Mouse (Mus musculus) liver, postnatal 0 days (tissue): ENCODE measurements around the gene Usp30.

Experiments used
- CTCF ChIP-seq: sonication (generic); IDR thresholded peaks from 2 replicates; pipeline ENCODE4 v1.5.1; 2016; ENCODE audit warnings: antibody characterized with exemption, low read depth
- EP300 ChIP-seq: IDR thresholded peaks from 2 replicates; pipeline ENCODE4 v1.6.1; 2016; ENCODE audit warnings: antibody characterized with exemption, low read depth, mild to moderate bottlenecking

GRCm38 (mm10) chr5:114066601-114067000, 1.3 kb downstream of the Usp30 start:
- TF ChIP-seq EP300, result no peak
- no peak for TF ChIP-seq CTCF
